In the genomic region with DNA sequence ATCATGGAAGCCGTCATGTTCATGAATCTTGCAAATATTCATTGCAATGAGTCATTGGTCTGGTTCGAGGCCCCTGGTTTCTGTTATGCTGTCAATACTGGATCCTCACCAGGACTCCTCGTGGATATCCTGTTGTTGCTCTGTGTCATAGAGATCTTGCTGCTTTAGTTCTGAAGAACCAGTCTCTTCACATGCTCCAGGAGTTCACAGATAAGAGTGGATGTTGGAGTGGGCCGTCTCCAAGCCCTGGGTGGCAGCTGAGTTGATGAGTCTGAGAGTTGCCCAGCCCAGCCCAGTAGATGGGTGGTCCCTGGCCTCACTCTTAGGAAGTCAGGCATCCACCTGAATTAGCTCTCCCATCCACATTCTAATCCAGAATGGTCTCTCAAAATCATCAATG, we compare ENCODE assay signal across 22 mouse cellular contexts. TPM values are rescaled to one million over a fixed set of nuclear protein-coding genes. Genes with fewer than 3 reads are reported as not detected.
A peak's percentile ranks its signal among the peaks of the same experiment; 100 is the strongest.
DNase-seq lines count a peak whose midpoint lies in the region; ATAC-seq and TF ChIP-seq lines count a peak whose summit lies in the region.
"Had no signal": no experiment of that assay in that cellular context is flagged by ENCODE, and none has a peak within 500 bp of the region (broad histone marks: within the 10 kb centered on the region; RNA-seq: fewer than 3 reads in every experiment).

No protein-coding gene starts in this region.

- no peaks in the 10 kb centered on the region for H3K4me1 ChIP-seq in heart, adult 2 months (ENCODE audit: control insufficient read depth, insufficient read depth, low read length)
- no peaks in the 10 kb centered on the region for H3K4me1 ChIP-seq in heart, embryonic 14.5 days (ENCODE audit: control insufficient read depth in 2 of 2, insufficient read depth in 2 of 2, low read length in 2 of 2)
- H3K4me1 ChIP-seq in heart, embryonic 12.5 days (replicated peaks), result no peaks in the 10 kb centered on the region

- H3K36me3 ChIP-seq in heart, adult 2 months (ENCODE audit: control insufficient read depth, insufficient read depth, low read length), result no peaks in the 10 kb centered on the region
- H3K36me3 ChIP-seq in heart, embryonic 14.5 days (ENCODE audit: control insufficient read depth, insufficient read depth, low read length), result no peaks in the 10 kb centered on the region
- H3K36me3 ChIP-seq in heart, embryonic 12.5 days, result peaks cover 13% of the 10 kb centered on the region

- ATAC-seq in heart, embryonic 14.5 days (ENCODE audit: insufficient number of reproducible peaks, insufficient read depth, low FRiP score, low read depth), result 0 out of 2 replicates have a peak, but pooled peaks have one; percentile 47
- ATAC-seq in heart, embryonic 12.5 days (ENCODE audit: insufficient number of reproducible peaks, low FRiP score), result no peak
- ATAC-seq in megakaryocyte-erythroid progenitor cell, adult 5-6 weeks (replicated peaks; ENCODE audit: low FRiP score, low TSS enrichment, poor library complexity, severe bottlenecking), result 0 out of 2 replicates have a peak, but pooled peaks have one; percentile 55
- ATAC-seq in granulocyte monocyte progenitor cell, adult 5-6 weeks (replicated peaks; ENCODE audit: poor library complexity, severe bottlenecking), result no peak
- ATAC-seq: activated CD4-positive, CD25-positive, alpha-beta regulatory T cell, adult 4 months; CD4-positive, CD25-positive, alpha-beta regulatory T cell, adult 4 months; Patski had no signal

- TF ChIP-seq EP300 in heart, adult 2 months (IDR thresholded peaks at IDR 0.05; ENCODE audit: insufficient read depth, low read depth, low read length), result no peak

- no peak overlapping the region for H3K27ac ChIP-seq in heart, adult 2 months
- H3K27ac ChIP-seq in heart, embryonic 14.5 days (replicated peaks in 1 of 2; ENCODE audit: control insufficient read depth in 1 of 2, insufficient read depth in 1 of 2, low read depth in 2 of 2, low read length in 2 of 2), result no peak overlapping the region
- no peak overlapping the region for H3K27ac ChIP-seq in heart, embryonic 12.5 days (ENCODE audit: poor library complexity, severe bottlenecking)

- no peaks in the 10 kb centered on the region for H3K79me2 ChIP-seq in heart, adult 2 months (replicated peaks; ENCODE audit: control insufficient read depth, insufficient read depth, low read length)

- no peak overlapping the region for H3K4me3 ChIP-seq in heart, adult 2 months
- no peak overlapping the region for H3K4me3 ChIP-seq in heart, embryonic 14.5 days (ENCODE audit: control insufficient read depth in 1 of 2, insufficient read depth in 1 of 2, low read depth in 1 of 2, low read length in 2 of 2)
- H3K4me3 ChIP-seq in heart, embryonic 12.5 days, result no peak overlapping the region

- DNase-seq in heart, adult 11 months, result peak; percentile 73
- DNase-seq in heart, adult 2 months, result no peak
- DNase-seq: adrenal gland, adult 2 months; adrenal gland, adult 8-10 months; adrenal gland, postnatal 10 days; adrenal gland, postnatal 14 days; adrenal gland, postnatal 25 days; adrenal gland, postnatal 36 days; B cell, adult 2 months; cerebellum, adult 11 months; cerebellum, adult 11-12 months; cerebellum, adult 18-20 months had no signal

- TF ChIP-seq POLR2A in heart, adult 2 months (IDR thresholded peaks at IDR 0.05; ENCODE audit: insufficient read depth, low read depth, low read length), result no peak

- WGBS in heart, adult 2 months, result 49% methylated on average over 4 of the region's 4 CpGs
- WGBS in heart, embryonic 14.5 days, result 50% methylated on average over 4 of the region's 4 CpGs
- WGBS in heart, embryonic 12.5 days, result 47% methylated on average over 4 of the region's 4 CpGs

- intact Hi-C loops in heart, adult 2 months (cut with DNase I), result no loop called here

- no peak for TF ChIP-seq CTCF in heart, adult 2 months (IDR thresholded peaks at IDR 0.05)

- H3K4me2 ChIP-seq in heart, embryonic 14.5 days (ENCODE audit: low read length), result no peak overlapping the region
- no peak overlapping the region for H3K4me2 ChIP-seq in heart, embryonic 12.5 days

- no peak overlapping the region for H3K9ac ChIP-seq in heart, adult 2 months (ENCODE audit: low read depth, low read length)
- H3K9ac ChIP-seq in heart, embryonic 14.5 days (ENCODE audit: low read length), result no peak overlapping the region
- no peak overlapping the region for H3K9ac ChIP-seq in heart, embryonic 12.5 days

- no peaks in the 10 kb centered on the region for H3K27me3 ChIP-seq in heart, adult 2 months (ENCODE audit: control insufficient read depth, insufficient read depth, low read length)
- H3K27me3 ChIP-seq in heart, embryonic 14.5 days (ENCODE audit: control insufficient read depth, insufficient read depth, low read length), result no peaks in the 10 kb centered on the region
- H3K27me3 ChIP-seq in heart, embryonic 12.5 days (replicated peaks), result no peaks in the 10 kb centered on the region
- H3K27me3 ChIP-seq: CH12.LX, Patski had no signal

- no peaks in the 10 kb centered on the region for H3K9me3 ChIP-seq in heart, embryonic 14.5 days (ENCODE audit: control insufficient read depth, low read length)
- peaks cover 6% of the 10 kb centered on the region; the same call in 1 of the 2 replicates for H3K9me3 ChIP-seq in heart, embryonic 12.5 days (replicated peaks)

RNA-seq across cellular contexts. Expression of gene Dnajb6, which starts 50.4 kb away (rescaled TPM):
- total RNA-seq in heart, adult 2 months (2021), result 10 to 100 TPM; 71.0 to 78.4 TPM
- polyA plus RNA-seq in heart, adult 2 months (2012; rRNA removed), result 34.0 and 39.3 TPM in 2 replicates
- polyA plus RNA-seq in heart, embryonic 14.5 days (2014; fragmentation: Nextera tagmentation; extraction: Ambion mirVana), result 85.5 and 90.0 TPM in 2 replicates
- polyA plus RNA-seq in heart, embryonic 12.5 days (2016; fragmentation: Nextera tagmentation; extraction: Ambion mirVana), result 114 and 115 TPM in 2 replicates
- 97.2 and 115 TPM in 2 replicates for total RNA-seq in megakaryocyte-erythroid progenitor cell, adult 5-6 weeks (2014; fragmentation: Nextera tagmentation)
- total RNA-seq in megakaryocyte-erythroid progenitor cell, adult 5-6 weeks (2017), result 142 and 171 TPM in 2 replicates
- 129 and 145 TPM in 2 replicates for total RNA-seq in granulocyte monocyte progenitor cell, adult 5-6 weeks (2014; fragmentation: Nextera tagmentation)
- 142 and 197 TPM in 2 replicates for total RNA-seq in granulocyte monocyte progenitor cell, adult 5-6 weeks (2017)

RNA-seq across cellular contexts. Expression of gene Gm5129, which starts 50.7 kb away (rescaled TPM):
- not detected for total RNA-seq in heart, adult 2 months (2021)
- polyA plus RNA-seq in heart, adult 2 months (2012; rRNA removed), result not detected in 2 replicates
- not detected in 2 replicates for polyA plus RNA-seq in heart, embryonic 14.5 days (2014; fragmentation: Nextera tagmentation; extraction: Ambion mirVana)
- polyA plus RNA-seq in heart, embryonic 12.5 days (2016; fragmentation: Nextera tagmentation; extraction: Ambion mirVana), result not detected in 2 replicates
- total RNA-seq in megakaryocyte-erythroid progenitor cell, adult 5-6 weeks (2014; fragmentation: Nextera tagmentation), result not detected in 2 replicates
- total RNA-seq in megakaryocyte-erythroid progenitor cell, adult 5-6 weeks (2017), result 18.6 TPM in 1 of 2 replicates, not detected in the other
- not detected in 2 replicates for total RNA-seq in granulocyte monocyte progenitor cell, adult 5-6 weeks (2014; fragmentation: Nextera tagmentation)
- not detected in 2 replicates for total RNA-seq in granulocyte monocyte progenitor cell, adult 5-6 weeks (2017)
- total RNA-seq: adrenal gland, postnatal 10 days; adrenal gland, postnatal 14 days; adrenal gland, postnatal 25 days; ES-E14; MEL had no signal
- polyA plus RNA-seq: activated CD4-positive, CD25-positive, alpha-beta regulatory T cell, adult 4 months; adrenal gland, adult 2 months; Patski had no signal

Comparison
In these comparisons a context has a peak if more than half of its experiments do, and no peak if none do; other contexts are left out.
1. ATAC-seq: peak in heart, embryonic 14.5 days (single experiment) and megakaryocyte-erythroid progenitor cell, adult 5-6 weeks (single experiment); none in heart, embryonic 12.5 days (single experiment) and granulocyte monocyte progenitor cell, adult 5-6 weeks (single experiment).